Mouse (Mus musculus): ENCODE measurements around the gene Eaf1.
"Not testable (repeated sequence)": the region's sequence is repeated elsewhere in the genome, so short reads cannot be mapped to it uniquely, and the experiment has no call there.

Gene Eaf1

DNA sequence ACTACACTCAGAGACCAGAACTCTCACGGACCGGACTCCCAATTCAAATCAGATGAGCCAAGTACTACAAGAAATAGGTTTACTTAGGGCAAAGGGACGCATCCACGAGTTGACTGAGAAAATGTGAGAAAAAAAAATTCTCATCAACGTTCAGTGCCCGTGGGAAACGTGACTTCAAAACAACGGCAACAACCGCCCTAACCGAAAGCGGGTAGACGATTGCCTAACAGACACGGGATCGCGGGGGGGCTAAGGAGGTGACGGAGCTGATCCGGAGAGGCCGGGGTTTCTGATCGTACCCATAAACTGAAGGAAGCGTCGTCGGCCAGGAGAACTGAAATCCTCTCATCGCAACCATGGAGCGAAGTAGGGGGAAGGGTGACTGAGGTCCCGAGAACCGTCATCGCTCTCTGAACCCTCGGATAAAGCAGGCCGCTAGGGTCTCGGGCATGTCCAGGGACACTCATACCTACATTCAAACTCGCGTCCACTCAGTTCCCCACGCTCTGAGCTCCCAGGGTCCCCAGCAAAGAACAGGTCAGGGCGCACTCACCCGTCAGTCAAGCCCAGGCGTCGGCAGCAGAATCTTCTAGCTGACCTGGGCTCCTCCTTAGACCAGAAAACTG, at the start of gene Eaf1:
Gene Eaf1, plus strand, starts transcription at position 51 of the 626 bp plus-strand sequence.
- peak in 1 of 2 experiments; percentile 42 for DNase-seq (ENCODE audit: low spot score in 2 of 2)

DNA sequence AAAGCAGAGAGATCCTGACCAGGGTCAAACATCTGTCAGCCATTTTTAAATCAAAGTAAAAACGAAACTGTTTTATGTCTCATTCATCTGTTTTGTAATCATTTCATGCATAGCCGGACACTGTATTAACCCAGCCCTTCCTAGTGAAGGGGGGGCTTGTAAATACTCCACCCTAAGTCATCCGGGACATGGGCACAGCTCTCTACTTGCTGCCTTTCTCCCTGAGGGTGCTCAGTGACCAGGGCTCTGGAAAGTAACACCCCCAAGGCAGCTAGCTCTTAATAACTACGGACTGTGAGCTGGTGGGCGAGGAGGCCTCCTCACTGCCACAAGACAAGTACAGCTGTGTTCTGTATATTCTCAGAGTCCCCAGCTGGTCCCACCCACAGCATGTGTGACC, 45.2 kb upstream of the Eaf1 start:
- DNase-seq (ENCODE audit: low spot score in 2 of 2): no peak

DNA sequence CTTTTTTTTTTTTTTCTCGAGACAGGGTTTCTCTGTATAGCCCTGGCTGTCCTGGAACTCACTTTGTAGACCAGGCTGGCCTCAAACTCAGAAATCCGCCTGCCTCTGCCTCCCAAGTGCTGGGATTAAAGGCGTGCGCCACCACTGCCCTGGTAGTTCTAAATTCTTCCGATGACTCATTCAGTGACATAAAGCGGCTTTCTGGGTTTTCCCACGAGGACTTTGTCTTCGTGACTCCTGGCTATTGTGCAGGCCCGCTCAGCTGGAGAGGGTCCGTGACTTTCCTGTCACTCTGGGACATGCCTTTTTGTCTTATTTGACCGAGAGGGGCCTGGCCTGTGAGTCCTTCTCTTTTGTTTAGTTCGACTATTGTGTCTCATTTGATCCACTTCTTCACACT, 40.3 kb upstream of the Eaf1 start:
- DNase-seq (ENCODE audit: low spot score in 2 of 2): not testable (repeated sequence)

DNA sequence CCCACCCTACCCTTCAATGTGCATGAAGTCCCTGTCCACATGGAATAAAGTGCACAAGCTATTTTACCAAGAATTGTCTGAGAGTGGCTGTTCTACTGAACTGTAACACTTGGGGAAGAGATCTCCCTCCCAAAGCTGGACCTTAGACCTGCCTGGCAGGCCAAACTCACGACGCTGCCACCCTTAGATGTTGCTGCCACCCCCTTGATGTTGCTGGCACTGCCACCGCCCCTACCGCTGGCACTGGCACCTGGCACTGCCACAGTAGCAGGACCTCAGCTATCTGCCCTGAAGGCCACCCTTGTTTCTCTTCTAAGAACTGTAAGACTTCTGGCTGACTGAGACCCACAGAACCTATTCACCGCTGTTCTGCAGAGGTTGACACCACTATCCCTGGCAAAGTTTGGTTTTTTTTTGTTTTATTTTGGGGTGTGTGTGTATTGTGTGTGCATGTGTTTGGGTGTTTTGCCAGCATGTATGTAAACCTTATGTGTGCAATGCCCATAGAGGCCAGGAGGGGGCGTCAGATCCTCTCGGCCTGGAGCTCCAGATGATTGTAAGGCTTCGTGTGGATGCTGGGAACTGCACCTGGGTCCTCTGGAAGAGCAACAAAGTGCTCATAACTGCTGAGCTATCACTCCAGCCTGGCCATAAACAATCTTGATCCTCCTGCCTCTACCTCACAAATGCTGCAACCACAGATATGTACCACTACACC, 39.2 kb upstream of the Eaf1 start:
- peak in 1 of 2 experiments; percentile 34 for DNase-seq (ENCODE audit: low spot score in 2 of 2)

DNA sequence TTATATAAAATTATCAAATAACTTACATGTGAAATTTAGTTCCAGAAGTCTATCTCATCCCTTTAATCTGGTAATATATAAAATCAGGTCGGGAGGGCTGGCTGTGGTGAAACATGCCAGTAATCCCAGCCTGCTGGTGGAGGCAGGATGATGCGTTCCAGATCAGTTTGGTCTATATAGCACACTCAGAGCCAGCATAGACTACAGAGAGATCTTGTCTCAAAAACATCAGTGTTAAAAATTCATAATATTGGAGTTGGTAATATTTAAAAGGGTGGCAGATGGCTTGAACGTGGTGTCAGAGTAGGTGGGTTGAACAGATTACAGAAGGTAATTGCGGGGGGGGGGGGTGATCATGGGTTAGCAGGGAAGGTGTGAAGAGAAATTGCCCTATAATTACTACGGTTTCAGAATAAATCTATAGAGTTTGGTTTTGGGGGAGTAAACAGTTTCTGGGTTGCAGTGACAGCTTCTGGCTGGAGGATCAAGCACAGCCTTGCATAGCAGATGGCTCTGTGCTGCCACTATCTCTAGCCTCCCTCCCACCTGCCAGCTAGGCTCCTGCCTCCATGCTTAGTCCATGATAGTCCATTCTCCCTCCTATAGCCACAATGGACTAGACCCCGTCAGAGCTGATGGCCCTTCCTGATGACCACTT, 38.0 kb upstream of the Eaf1 start:
- DNase-seq (ENCODE audit: low spot score in 2 of 2): no peak

DNA sequence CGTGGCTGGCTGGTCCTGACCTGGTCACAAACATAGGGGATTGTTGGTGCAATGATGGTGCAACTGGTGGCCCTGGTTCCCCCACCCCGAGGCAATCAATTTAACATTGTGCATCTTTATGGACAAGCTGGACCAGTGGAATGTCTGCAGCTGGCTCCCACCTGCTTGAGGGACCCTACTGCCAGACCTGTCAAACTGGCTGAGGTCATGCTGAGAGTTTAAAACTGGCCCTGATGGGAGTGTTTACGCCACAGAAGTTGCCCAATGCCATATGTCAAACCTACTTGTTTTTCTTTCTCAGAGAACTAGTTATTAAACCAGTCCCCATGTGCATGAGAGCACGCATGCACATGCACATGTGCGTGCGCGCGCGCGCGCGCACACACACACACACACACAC, 36.2 kb upstream of the Eaf1 start:
- peak in 1 of 2 experiments; percentile 39 for DNase-seq (ENCODE audit: low spot score in 2 of 2)

DNA sequence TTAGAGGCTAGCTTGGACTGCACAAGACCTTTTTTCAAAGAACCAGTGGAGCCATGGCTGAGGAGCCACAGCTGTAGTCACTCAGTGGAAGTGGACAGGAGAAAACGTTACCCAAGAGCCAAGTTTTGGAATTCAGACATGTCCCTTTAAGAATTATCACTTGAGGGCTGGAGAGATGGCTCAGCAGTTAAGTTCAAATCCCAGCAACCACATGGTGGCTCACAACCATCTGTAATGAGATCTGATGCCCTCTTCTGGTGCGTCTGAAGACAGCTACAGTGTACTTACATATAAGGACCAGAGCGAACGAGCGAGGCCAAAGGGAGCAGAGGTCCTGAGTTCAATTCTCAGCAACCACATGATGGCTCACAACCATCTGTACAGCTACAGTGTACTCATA, 32.0 kb upstream of the Eaf1 start:
- not testable (repeated sequence) for DNase-seq (ENCODE audit: low spot score in 2 of 2)

DNA sequence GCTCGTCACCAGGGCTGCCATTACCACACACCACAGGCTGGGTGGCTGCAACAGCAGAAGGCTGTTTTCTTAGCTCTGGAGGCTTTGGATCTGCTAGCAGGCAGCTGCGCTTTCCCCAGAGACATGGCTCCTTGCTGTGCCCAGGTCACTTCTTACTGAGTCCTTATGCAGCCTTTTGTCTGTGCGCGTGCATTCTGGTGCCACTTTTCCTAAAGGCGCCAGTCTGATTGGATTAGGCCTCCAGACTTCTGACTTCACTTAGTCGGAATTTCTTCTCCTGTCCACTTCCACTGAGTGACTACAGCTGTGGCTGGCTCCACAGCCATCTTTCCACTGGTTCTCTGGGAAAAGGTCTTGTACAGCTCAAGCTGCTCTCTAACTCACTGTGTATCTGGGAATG, 31.3 kb upstream of the Eaf1 start:
- DNase-seq (ENCODE audit: low spot score in 2 of 2): peak; percentile 12 to 20

DNA sequence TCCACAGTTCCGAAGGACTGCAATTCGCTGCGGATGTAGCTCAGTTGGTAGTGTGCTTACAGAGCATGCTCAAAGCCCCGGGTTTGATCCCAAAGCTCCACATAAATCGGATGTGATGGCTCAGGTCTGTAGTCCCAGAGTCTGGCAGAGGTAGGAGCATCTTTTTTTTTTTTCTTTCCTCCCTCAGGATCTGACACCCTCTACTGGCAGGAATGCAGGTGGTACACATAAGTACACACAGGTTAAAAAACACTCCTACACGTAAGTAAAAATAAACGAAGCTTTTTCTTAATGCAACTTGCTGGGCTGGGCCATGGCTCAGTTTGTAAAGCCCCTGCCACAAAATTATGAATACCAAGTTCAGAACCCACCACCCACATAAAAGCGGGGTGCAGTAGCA, 30.0 kb upstream of the Eaf1 start:
- no peak for DNase-seq (ENCODE audit: low spot score in 2 of 2)

DNA sequence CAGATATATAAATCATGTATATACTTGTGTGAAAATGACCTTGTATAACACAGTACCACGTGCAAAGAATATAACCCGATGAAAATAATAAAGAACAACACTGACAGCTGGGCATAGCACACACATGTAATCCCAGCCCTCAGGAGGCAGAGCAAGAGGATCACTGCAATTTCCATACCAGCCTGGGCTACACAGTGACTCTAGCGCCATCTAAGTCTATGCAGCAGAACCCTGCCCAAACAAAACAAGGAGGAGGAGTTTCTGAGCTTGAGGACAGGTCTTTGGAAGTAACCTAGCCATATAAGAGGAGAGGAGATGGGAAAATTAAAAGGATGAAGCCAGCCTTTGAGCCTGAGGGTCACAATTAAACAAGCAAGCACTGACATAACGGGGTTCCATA, 24.5 kb upstream of the Eaf1 start:
- no peak for DNase-seq (ENCODE audit: low spot score in 2 of 2)

DNA sequence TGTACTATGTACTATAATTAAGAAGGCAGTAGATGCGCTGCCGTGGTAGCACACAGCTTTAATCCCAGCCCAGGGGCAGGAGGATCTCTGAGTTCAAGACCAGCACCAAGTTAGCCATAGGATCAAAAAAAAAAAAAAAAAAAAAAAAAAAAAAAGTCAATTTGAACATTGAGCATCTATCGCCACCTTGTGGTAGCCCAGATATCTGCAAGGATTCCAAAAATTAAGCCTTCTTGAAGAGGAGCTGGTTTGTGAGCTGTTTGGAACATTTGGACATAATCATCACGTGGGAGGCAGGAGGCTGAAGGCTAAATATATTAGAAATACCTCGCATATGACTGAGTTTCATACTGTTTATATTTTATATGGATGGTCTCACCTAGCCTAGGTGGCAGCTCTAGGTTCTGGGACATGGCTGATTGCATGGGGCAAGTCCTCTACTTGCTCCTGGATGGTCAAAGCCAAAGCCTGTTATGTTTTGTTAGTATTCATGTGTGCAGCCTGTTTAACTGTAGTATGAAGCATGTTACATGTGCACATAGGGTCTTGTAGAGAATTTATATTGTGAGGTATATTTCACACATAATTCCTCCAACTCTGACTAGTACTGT, 21.6 kb upstream of the Eaf1 start:
- peak; percentile 17 to 29 for DNase-seq (ENCODE audit: low spot score in 2 of 2)

DNA sequence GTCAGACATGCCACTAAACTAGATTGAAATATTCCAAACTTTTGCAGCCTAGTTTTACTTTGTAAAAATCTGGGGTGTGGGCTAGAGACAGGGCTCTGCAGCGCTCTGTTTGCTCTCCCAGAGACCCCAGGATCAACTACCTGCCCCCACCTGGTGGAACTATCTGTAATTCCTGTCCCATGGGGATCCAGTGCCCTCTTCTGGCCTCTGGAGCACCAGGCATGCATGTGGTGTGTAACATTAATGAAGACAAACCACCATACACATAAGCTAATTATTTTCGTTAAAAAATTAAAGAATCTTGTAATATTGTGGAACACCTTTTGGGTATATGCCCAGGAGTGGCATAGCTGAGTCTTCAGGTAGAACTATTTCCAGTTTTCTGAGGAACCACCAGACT, 20.9 kb upstream of the Eaf1 start:
- no peak for DNase-seq (ENCODE audit: low spot score in 2 of 2)

DNA sequence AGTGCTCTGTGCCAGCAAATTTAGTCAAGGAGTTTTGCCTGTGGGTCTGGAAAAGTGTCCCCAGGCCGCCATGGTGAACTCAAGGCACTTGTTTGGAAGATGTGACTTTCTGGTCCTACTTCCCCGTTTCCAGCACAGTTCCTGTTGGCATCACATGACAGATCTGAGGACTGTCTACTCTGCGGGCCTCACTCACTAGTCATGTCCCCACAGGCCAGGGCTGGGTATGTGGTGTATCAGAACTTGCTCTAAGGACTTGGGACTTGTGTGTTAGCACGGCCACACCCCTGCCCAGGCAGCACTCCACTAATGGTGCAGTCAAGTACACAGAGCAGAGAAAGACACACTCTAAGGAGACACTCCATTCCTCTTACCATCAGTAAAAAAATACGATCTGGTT, 11.8 kb upstream of the Eaf1 start:
- DNase-seq (ENCODE audit: low spot score in 2 of 2): no peak

DNA sequence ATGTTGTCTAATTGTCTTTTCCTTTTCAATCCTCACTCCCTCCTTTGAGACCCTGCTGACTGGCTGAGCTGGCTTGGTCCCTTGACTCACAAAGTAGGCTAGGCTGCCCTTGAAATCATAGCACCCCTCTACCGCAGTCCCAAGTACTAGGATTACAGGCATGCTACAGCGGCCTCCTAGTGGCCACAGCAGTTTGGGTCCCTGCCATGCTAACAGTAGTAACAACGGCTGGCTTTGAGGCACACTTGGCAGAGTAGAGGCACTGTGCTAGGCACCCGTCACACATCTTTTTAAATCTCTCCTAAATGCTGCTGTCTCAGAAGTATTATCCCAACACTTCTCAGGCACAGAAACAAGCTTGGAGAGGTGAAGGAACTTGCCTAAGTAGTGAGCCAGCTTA, 7.7 kb upstream of the Eaf1 start:
- no peak for DNase-seq (ENCODE audit: low spot score in 2 of 2)

DNA sequence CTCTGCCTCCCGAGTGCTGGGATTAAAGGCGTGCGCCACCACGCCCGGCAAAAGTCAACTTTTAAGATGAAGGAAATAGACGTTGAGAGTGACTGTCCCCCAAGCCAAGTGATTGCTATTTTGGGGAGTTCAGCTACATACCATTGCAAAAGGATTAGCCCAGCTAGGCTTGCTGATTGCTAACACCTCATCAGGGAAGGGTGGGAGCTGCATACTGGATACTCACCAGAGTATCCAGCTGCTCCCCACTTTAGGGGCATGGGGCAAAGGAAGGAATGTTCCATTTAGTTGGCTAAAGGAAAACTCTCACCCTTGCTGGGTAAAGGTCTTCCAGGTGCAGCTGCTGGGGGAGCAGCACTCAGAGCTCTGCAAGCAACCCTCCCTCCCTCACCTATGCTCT, 6.1 kb upstream of the Eaf1 start:
- DNase-seq (ENCODE audit: low spot score in 2 of 2): no peak

DNA sequence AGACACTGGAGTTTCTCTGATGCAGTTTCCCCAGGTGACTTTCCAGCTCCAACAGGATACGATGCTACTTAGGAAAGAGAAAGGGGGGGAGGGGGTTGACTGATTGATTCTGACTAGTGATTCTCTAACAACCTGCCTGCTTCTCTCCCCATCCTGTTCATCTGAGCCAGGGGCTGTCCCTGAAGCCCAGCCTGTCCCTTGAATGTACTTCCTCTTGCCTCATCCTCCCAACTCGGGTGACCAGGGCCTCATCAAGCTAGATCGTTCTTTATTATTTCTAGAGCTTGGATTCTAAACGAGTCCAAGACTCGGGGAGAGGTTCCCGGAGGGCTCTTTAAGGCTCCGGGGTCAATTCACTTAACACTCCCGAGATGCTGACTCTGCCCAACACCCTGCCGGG, 298 bp upstream of the Eaf1 start:
- no peak for DNase-seq (ENCODE audit: low spot score in 2 of 2)

DNA sequence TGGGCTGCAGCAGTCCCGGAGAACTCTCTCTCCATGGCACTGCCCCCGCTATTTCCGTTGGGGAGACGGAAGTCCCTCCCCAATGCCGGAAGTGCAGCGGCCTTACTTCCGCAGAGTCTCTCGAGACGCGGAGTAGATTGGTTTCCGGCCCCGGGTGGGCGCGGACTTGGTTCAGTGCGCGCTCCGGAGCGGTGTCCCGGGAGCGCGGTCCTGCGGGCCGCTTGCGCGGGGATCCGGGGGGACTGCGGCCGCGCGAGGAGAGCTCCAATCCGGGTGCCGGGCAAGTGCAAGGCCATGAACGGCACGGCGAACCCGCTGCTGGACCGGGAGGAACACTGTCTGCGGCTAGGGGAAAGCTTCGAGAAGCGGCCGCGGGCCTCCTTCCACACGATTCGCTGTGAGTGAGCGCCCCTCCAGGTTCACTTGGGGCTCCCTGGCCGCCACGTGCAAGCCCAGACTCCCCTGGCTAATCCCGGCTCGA, 816 bp downstream of the Eaf1 start, which contains the start of gene Mettl6:
Gene Mettl6, minus strand, starts transcription at position 66 of the 481 bp plus-strand sequence.
- DNase-seq (ENCODE audit: low spot score in 2 of 2): peak; percentile 89 to 92

DNA sequence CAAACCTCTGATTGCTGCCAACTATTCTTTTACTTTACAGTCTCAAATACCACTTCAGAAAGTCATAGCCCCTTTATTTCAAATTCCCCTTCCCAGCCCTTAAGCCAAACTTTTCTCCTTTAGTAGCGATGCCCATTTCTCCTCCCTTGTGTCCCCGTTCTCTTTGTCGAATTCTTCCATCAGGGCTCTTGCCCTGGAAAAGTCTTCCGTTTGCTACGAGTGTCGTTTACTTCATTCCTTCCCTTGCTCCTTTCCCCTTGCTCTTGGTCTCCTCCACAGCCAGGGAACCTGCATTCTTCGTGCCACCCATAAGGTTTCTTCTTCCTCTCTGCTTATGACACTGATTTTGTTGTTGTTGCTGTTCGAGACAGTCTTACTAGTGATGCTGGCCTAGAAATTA, 1.3 kb downstream of the Eaf1 start:
- no peak for DNase-seq (ENCODE audit: low spot score in 2 of 2)

DNA sequence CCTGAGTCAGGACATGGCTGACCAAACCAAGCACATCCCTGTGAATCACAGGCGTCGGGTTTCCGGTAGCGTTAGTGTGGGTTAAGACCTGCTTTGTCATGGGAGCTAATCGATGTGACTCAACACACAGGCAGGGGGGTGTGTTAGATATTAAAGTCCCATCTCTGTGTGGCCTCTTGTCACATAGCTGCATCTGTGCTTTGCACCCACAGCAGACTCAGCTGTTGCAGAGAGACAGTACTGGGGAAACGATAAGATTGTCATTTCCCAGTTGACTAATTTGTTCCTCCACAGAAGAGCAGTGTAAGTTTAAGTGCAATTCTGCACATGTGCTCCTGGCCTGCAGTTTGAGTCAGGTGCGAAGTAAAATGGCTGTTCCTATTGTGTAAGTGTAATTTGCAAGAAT, 2.0 kb downstream of the Eaf1 start:
- DNase-seq (ENCODE audit: low spot score in 2 of 2): no peak

DNA sequence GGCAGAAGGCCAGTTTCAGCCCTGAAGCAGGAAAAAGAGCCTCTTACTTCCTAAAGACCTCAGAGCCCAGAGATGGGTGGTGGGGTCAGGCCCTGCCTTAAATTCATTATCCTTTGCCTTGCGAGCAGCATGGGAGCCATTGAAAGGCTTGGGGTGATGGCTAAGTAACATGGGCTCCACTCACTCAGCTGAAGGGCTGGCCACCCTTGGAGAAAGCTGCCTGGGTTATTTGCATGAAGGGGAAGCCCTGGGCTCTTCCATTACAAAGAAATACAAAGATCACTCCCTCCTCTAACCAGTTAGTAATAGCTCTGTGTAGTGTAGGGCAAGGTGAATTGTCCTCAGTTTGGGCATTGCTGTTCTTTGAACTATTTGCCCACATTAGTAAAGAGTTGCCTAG, 5.3 kb downstream of the Eaf1 start:
- no peak for DNase-seq (ENCODE audit: low spot score in 2 of 2)

DNA sequence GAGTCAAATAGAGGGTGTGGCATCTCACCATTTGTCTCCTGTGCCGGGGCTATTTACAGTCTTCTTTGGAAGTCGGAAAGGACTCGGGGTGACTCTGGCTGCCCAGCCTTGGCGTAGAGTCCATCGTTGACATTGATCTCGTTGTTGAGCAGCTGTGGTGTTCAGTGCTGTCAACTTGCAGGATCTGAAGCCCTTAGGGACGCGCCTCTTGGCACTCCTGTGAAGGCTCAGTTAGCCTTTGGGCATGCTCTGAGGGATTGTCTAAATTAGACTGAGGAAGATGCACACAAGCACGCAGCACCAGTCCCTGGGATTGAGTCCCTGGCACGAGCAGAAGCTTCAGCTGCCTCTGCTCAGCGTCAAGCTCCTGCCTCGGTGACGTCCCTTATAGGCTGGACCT, 9.2 kb downstream of the Eaf1 start:
- DNase-seq (ENCODE audit: low spot score in 2 of 2): no peak

DNA sequence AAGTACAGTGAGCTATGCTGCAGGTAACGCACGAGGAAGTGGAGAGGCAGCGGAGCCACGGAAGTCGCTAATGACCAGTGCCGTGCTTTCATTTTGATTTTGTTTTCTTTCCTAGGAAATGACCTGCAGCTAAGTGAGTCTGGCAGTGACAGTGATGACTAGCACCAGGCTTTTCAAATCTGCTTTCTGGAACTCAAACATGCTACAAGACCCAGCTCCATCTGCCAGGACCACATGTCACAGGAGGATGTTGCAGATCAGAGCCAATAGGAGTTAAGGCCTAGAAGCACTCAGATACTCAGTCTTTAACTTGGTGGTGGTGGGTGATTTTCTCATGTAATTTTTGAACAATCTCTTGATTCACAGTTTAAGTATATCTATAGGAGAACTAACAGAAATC, 12.3 kb downstream of the Eaf1 start:
- no peak for DNase-seq (ENCODE audit: low spot score in 2 of 2)

Measured in urinary bladder, postnatal 36 days (tissue).